Mouse (Mus musculus) c-Kit-positive CD71-negative TER-119-negative erythroid progenitor cells, embryonic 14.5 days (primary cell): ENCODE results near the gene Ptch1.

Experiments
- DNase-seq: peaks from one replicate; pipeline ENCODE4 v3.0.0-alpha.2; 2013; ENCODE audit warnings: low read depth

Gene Ptch1

DNA sequence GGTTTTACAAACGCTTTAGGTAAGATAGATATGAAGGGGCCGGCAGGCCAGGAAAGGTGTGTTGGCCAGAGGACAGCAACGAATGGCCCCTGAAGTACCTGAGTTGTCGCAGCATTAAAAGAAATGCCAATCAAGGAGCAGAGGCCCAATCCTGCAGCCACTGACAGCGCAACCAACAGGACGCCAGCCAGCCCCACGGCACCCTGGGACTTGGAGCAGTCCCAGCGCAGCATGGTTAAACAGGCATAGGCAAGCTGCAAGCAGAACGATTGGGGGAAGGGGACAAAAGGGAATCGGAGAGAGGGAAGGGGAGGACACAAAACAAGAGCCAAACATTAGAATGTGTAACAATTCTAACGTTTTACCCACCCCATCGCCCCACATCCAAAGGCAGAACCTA is 32.8 kb downstream of the Ptch1 start:
- DNase-seq = no peak

GRCm38 (mm10) chr13:63534981-63535380 is 38.4 kb downstream of the Ptch1 start:
- no peak for DNase-seq

GRCm38 (mm10) chr13:63530857-63531256 is 42.5 kb downstream of the Ptch1 start:
- DNase-seq = no peak

DNA sequence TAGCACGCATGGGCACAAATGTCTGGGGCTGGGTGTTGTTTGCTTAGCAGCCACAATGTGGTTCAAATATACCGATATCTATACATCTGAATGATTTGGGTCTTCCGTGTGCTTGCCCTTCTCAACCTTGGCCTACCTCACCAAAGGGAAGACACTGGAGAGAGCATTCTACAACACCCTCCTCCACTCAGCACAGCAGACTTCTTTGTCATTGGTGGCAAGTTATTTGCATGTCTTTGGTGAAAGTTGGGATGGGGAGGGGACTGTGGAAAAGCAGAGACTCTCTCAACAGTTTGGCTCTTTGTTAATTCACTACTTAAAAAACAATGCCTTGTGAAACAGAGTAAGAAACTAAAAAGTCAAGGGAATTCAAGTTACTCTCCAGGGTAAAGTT is 43.0 kb downstream of the Ptch1 start:
- DNase-seq = no peak

GRCm38 (mm10) chr13:63529602-63530370 is 43.6 kb downstream of the Ptch1 start:
- DNase-seq = no peak

DNA sequence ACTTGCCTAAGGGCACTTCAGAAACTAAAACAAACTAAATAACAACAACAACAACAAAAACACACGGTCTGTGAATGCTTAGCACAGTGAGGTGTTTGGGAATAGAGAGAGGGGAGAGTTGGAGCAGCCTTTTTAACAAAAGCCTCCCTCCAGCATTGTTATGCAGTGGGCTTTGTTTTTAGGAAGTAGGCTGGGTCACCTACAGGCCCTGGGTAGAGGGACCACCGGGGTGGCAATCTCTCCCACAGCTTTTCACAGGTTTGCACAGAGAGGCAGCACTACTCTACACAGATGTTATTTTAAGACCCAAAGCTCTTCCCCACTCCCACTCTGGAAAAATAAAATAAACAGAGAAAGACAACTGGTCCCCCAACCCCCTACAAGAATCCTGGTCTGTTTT is 44.5 kb downstream of the Ptch1 start:
- DNase-seq = no peak

DNA sequence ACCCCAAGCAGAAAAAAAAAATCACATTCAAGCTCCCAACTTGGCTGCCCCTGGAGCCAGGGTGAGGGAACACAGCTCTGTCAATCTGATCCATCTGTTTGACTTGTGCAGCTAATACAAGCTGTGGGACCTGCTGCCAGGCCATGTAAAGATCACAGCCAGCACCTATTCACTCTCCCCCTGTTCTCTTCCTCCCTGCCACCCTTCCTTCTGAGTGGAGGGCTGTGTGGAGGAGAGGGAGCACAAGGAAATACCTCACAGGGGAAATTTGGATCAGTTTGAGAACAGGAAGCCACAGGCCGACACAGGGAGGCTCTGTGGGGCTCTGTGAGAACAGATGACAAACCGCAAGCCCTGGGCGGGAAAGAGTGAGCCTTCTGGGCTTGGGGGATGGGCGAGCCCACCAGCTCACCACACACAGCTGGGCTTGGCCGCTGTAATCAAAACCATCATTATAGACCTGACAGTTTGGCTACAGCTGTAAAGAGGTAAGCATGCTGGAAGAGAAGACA is 45.2 kb downstream of the Ptch1 start:
- DNase-seq = peak; percentile 66

DNA sequence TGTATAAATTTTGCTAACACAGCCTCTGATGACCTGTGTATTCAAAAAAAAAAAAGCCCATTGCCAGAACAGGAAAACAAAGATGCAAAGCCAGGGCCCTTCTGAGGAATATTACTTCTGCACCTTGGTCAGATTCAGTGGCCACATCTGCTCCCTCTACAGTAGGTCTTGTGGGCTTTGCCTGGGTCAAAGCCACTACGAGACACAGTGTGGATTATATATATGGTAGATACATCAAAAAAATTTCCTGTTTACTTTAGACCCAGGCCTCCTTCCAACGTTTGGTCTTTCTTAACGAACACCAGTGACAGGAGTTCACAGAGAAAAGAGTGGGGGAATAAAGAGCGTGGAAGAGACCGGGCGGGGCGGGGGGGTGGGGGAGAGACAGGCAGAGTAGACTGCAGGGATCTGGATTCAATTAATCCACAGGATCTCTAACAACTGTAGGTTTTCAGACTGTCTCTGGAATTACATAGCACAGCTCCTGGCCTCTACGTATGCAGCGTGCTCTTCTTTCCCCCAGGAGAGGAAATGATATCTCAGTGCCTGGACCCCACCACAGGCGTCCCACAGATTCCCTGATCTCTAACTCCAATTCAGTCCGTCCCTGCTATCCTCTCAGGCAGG is 47.7 kb downstream of the Ptch1 start:
- DNase-seq = no peak

GRCm38 (mm10) chr13:63524608-63525570 is 48.5 kb downstream of the Ptch1 start:
- DNase-seq = no peak

- DNase-seq = no peak
Measured at GRCm38 (mm10) chr13:63524061-63524460, 49.3 kb downstream of the Ptch1 start.

GRCm38 (mm10) chr13:63522832-63523231 is 50.6 kb downstream of the Ptch1 start:
- no peak for DNase-seq

- no peak for DNase-seq
Measured at GRCm38 (mm10) chr13:63520110-63520509, 53.3 kb downstream of the Ptch1 start.

DNA sequence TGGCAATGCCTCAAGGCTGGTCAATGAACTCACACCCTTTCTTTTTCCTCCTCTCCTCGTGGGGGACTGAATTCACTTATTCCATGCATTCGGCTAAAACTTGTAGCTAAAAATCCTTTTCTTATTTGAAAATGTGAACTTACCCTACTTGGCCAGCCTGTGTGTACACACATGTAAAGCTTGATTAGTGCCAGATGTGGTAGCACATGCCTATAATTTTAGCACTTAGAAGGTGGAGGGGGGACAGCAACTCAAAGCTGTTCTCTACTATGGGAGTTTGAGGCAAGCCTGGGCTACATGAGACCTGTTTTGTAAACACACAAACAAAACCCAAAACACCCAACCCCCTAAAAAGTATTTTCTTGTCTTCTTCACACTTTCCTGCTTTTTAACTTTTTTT is 56.9 kb downstream of the Ptch1 start:
- DNase-seq = no peak

- DNase-seq = no peak
Measured at GRCm38 (mm10) chr13:63515542-63515941, 57.9 kb downstream of the Ptch1 start.

DNA sequence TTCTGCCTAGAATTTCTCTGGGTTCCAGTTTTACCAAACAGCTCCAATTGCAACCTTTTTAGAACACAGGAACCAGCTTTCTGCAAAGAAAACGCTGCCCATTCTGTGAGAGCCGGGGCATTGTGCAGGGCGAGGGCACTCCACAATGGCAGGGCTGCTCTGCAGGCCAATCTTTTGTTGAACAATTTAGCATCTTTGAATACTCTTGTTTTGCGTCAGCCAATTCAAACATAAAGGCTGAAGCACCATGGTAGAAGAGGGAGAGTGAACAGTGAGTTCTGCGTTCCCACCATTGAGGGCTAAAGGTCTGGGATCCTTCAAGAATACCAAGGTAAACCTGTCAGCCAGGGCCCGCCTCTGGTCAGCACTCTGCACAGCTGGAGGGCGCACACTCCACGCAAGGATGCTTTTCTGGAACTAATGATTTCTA is 58.5 kb downstream of the Ptch1 start:
- no peak for DNase-seq

DNA sequence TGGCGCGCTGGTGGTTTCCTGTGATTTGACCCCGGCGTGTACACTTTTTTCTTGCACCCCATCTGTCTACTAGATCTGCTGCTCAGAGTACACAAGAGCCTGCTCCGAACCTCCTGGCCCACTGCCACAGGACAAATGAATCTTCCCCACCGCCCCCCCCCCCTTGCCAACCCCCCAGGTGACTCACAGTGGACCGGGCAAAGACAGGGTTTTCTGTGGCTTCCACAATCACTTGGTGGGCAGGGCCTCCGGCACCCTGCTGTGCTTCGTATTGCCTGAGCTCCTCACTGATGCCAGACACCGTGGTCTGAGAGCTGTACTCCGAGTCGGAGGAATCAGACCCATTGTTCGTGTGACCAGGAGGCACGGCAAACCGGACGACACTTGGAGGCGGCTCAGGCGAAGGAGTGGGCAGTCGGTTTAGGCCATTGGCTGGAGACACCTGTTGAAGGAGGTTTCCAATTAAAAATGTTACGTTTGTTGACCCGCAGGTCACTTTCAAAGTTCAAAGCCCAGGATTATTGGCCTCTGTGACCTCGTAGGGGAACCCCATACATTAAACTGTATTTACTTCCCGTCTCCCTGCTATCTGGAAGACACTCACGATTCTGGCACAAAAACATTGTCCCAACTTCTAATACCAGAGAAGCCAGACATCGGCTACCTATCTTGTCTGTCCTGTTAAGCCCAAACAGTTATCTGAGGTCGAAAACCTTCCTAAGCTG is 59.9 kb downstream of the Ptch1 start:
- no peak for DNase-seq

GRCm38 (mm10) chr13:63512411-63512810 is 61.0 kb downstream of the Ptch1 start:
- DNase-seq = no peak

DNA sequence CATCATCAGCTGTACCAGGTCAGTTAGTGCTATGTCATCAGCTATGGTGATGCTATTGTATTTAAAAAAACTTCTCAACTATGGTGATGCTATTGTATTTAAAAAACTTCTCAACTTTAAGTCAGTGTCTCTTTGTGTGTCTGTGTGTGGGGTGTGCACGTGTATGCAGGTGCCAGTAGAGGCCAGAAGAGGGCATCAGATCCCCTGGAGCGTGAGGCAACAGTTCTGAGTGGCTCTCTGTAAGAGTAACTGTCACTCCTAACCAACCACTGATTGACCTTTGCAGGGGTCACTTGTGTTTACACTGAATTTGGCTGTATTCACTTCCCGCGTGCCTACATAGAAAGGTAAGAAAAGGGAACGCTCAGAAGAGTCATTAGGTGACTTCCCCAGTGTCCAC is 65.6 kb downstream of the Ptch1 start:
- DNase-seq = no peak

DNA sequence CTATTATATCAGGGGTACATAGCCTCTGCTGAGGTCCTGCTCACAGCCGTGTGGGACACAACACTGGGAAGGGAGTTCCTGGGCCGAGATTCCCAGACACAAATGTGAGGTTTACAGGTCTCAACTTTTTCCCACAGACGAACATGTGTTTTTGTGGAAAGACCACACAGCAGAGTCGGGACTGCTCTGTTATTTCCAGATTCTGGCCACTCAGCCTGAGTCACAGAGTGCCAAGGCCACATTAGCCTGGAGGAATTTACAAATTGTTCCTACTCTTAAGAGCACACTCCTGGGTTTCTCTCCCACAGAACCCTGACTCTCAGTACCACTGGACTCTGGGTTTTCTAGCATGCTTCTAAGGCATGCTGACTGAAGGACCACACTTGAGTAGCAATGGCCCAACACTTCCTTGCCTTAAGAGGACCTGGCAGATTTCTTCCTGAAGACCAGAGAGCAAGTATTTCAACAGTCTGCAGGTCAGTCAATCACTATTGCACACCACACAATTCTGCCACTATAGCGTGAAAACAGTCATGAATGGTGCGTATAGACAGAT is 66.3 kb downstream of the Ptch1 start:
- no peak for DNase-seq

- DNase-seq = no peak
Measured at GRCm38 (mm10) chr13:63506364-63506763, 67.0 kb downstream of the Ptch1 start.

- no peak for DNase-seq
Measured at GRCm38 (mm10) chr13:63502391-63502790, 71.0 kb downstream of the Ptch1 start.
